Mouse (Mus musculus) lung, postnatal 0 days (tissue): ENCODE measurements around the gene Nrap. TPM values are rescaled to one million over a fixed set of nuclear protein-coding genes. Genes with fewer than 3 reads are reported as not detected.

ENCODE experiments used
- ATAC-seq: fragments of 200-750 bp; cut with Nextera tagmentation; 2 replicates; pipeline ENCODE4 v1.8.0; 2017; ENCODE audit warnings: moderate library complexity
- DNase-seq: peaks from one replicate; pipeline ENCODE4 v3.0.0-alpha.2; 2016; ENCODE audit warnings: low spot score
- H3K27ac ChIP-seq: fragments of 300-500 bp; sonication (generic); 2 replicates; pipeline ENCODE4 v1.5.1; 2014; ENCODE audit warnings: antibody characterized with exemption, mild to moderate bottlenecking, low read length, mixed read lengths
- H3K27me3 ChIP-seq: fragments of 300-500 bp; sonication (generic); replicated peaks from 2 replicates; pipeline ENCODE4 v1.6.1; 2014; ENCODE audit warnings: low read length, mixed read lengths; ENCODE audit not compliant: insufficient read depth
- H3K36me3 ChIP-seq: fragments of 300-500 bp; sonication (generic); 2 replicates; pipeline ENCODE4 v1.6.1; 2014; ENCODE audit warnings: low read length, mixed read lengths; ENCODE audit not compliant: insufficient read depth
- H3K4me1 ChIP-seq: fragments of 300-500 bp; sonication (generic); 2 replicates; pipeline ENCODE4 v1.6.1; 2014; ENCODE audit warnings: antibody characterized with exemption, low read depth, low read length, mixed read lengths; ENCODE audit not compliant: insufficient read depth
- H3K4me2 ChIP-seq: fragments of 300-500 bp; sonication (generic); replicated peaks from 2 replicates; pipeline ENCODE4 v1.6.1; 2014; ENCODE audit warnings: low read depth, mild to moderate bottlenecking, low read length, moderate library complexity, mixed read lengths
- H3K4me3 ChIP-seq: fragments of 300-500 bp; sonication (generic); 2 replicates; pipeline ENCODE4 v1.5.1; 2014; ENCODE audit warnings: low read depth, low read length
- H3K9ac ChIP-seq: fragments of 300-500 bp; sonication (generic); replicated peaks from 2 replicates; pipeline ENCODE4 v1.6.1; 2014; ENCODE audit warnings: low read depth, mild to moderate bottlenecking
- H3K9me3 ChIP-seq: fragments of 300-500 bp; sonication (generic); 2 replicates; pipeline ENCODE4 v1.6.1; 2016; ENCODE audit warnings: low read length, mixed read lengths
- CTCF ChIP-seq: IDR thresholded peaks from 2 replicates; pipeline ENCODE4 v1.5.1; 2016; ENCODE audit warnings: antibody characterized with exemption, mild to moderate bottlenecking
- EP300 ChIP-seq: IDR thresholded peaks from 2 replicates; pipeline ENCODE4 v1.6.1; 2016; ENCODE audit warnings: antibody characterized with exemption, mild to moderate bottlenecking, control low read depth
- WGBS: fragments of 180-500 bp; shearing (Covaris S2); extraction: QIAGEN DNeasy Blood & Tissue Kit; methylation state at CpG from one replicate; pipeline ENCODE4 v1.1.7; 2014; 5-methylcytosine and 5-hydroxymethylcytosine counted together
- polyA plus RNA-seq: library from polyadenylated mRNA; unstranded; fragments of >200 nt; fragmentation: Nextera tagmentation; extraction: Ambion mirVana; gene quantifications from 2 replicates; pipeline ENCODE4 v1.2.1, GENCODE M21; 2015

The Nrap gene
- polyA plus RNA-seq, 1 experiment from 2014 or later: 0.53 TPM

- H3K4me2 ChIP-seq: no peak overlapping the region
- no peak overlapping the region for H3K4me3 ChIP-seq
- H3K27me3 ChIP-seq: no peaks in the 10 kb centered on the region
- no peaks in the 10 kb centered on the region for H3K4me1 ChIP-seq
- no peak overlapping the region for H3K27ac ChIP-seq
- no peaks in the 10 kb centered on the region for H3K9me3 ChIP-seq
- no peaks in the 10 kb centered on the region for H3K36me3 ChIP-seq
- 14% methylated on average over 6 of the region's 6 CpGs for WGBS
- DNase-seq (peak; percentile 76), ATAC-seq (peak; percentile 88)
- TF ChIP-seq CTCF (peak; percentile 71), EP300 (no peak; the same call in 1 of the 2 replicates)
- H3K9ac ChIP-seq: no peak overlapping the region
These were observed 40.5 kb downstream of the Nrap start for GRCm38 (mm10) chr19:56349295-56349694.

GRCm38 (mm10) chr19:56346750-56347149 is 43.1 kb downstream of the Nrap start:
- ATAC-seq (no peak), DNase-seq (no peak)
- H3K9me3 ChIP-seq: no peaks in the 10 kb centered on the region
- H3K9ac ChIP-seq: no peak overlapping the region
- H3K4me3 ChIP-seq: no peak overlapping the region
- H3K4me1 ChIP-seq: no peaks in the 10 kb centered on the region
- H3K27me3 ChIP-seq: no peaks in the 10 kb centered on the region
- H3K27ac ChIP-seq: no peak overlapping the region
- WGBS: 47% methylated on average over 13 of the region's 13 CpGs
- H3K36me3 ChIP-seq: no peaks in the 10 kb centered on the region
- TF ChIP-seq EP300 (no peak), CTCF (no peak)
- H3K4me2 ChIP-seq: no peak overlapping the region

GRCm38 (mm10) chr19:56346016-56346415 is 43.8 kb downstream of the Nrap start:
- H3K4me3 ChIP-seq: no peak overlapping the region
- H3K4me1 ChIP-seq: no peaks in the 10 kb centered on the region
- TF ChIP-seq EP300: no peak
- peak; percentile 70 for TF ChIP-seq CTCF
- DNase-seq (peak; percentile 62), ATAC-seq (no peak)
- 66% methylated on average over 3 of the region's 3 CpGs for WGBS
- H3K4me2 ChIP-seq: no peak overlapping the region
- H3K9me3 ChIP-seq: no peaks in the 10 kb centered on the region
- no peak overlapping the region for H3K9ac ChIP-seq
- H3K27ac ChIP-seq: no peak overlapping the region
- H3K27me3 ChIP-seq: no peaks in the 10 kb centered on the region
- no peaks in the 10 kb centered on the region for H3K36me3 ChIP-seq

- TF ChIP-seq EP300 (no peak), CTCF (no peak)
- Histone ChIP-seq H3K4me2 (no peak overlapping the region), H3K27ac (no peak overlapping the region), H3K9ac (no peak overlapping the region), H3K36me3 (no peaks in the 10 kb centered on the region), H3K9me3 (no peaks in the 10 kb centered on the region), H3K27me3 (no peaks in the 10 kb centered on the region), H3K4me3 (no peak overlapping the region), H3K4me1 (no peaks in the 10 kb centered on the region)
- 69% methylated on average over 26 of the region's 26 CpGs for WGBS
- ATAC-seq (no peak), DNase-seq (no peak)
These were observed 45.8 kb downstream of the Nrap start for GRCm38 (mm10) chr19:56343869-56344563.

- DNase-seq (no peak), ATAC-seq (no peak)
- H3K4me1 ChIP-seq: no peaks in the 10 kb centered on the region
- no peaks in the 10 kb centered on the region for H3K9me3 ChIP-seq
- no peak overlapping the region for H3K4me2 ChIP-seq
- no peak overlapping the region for H3K9ac ChIP-seq
- H3K27ac ChIP-seq: no peak overlapping the region
- H3K36me3 ChIP-seq: no peaks in the 10 kb centered on the region
- TF ChIP-seq CTCF (no peak), EP300 (no peak)
- 48% methylated on average over 8 of the region's 8 CpGs for WGBS
- no peak overlapping the region for H3K4me3 ChIP-seq
- no peaks in the 10 kb centered on the region for H3K27me3 ChIP-seq
These were observed 47.8 kb downstream of the Nrap start for GRCm38 (mm10) chr19:56342006-56342405.

GRCm38 (mm10) chr19:56336826-56337225 is 53.0 kb downstream of the Nrap start:
- no peaks in the 10 kb centered on the region for H3K9me3 ChIP-seq
- no peaks in the 10 kb centered on the region for H3K27me3 ChIP-seq
- no peaks in the 10 kb centered on the region for H3K36me3 ChIP-seq
- H3K4me3 ChIP-seq: no peak overlapping the region
- no peak overlapping the region for H3K4me2 ChIP-seq
- 75% methylated on average over 12 of the region's 12 CpGs for WGBS
- no peak overlapping the region for H3K27ac ChIP-seq
- H3K9ac ChIP-seq: no peak overlapping the region
- DNase-seq (no peak), ATAC-seq (no peak)
- TF ChIP-seq CTCF (no peak), EP300 (no peak)
- no peaks in the 10 kb centered on the region for H3K4me1 ChIP-seq
